Mouse (Mus musculus): ENCODE results near the gene Trim25. TPM values are rescaled to one million over a fixed set of nuclear protein-coding genes. Genes with fewer than 3 reads are reported as not detected.

Trim25 gene
- polyA plus RNA-seq, 1 experiment, result 6.3 TPM

DNA sequence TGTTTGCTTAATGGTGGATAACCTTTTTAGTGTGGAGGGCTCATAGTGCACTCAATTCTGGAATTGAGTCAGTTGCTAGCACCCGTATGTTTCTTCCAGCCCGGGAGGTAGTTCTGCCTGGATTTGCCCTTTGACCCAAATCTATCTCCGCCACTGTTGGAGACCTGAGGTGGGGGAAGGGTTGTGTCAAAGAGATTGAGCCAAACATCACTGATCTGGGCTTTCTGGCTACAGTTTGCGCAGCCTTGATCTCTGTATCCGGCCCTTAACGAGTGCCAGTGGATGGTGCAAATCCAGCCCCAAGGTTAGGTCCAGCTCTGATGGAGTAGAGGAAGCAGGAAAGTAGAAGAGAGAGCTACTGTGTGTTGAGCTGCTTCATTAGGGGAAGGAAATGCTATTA, 3.9 kb downstream of the Trim25 start:
- Histone ChIP-seq H3K27me3 (replicated peaks) (no peaks in the 10 kb centered on the region), H3K9me3 (no peaks in the 10 kb centered on the region), H3K4me3 (replicated peaks) (peak overlapping the region; percentile 85), H3K36me3 (replicated peaks; ENCODE audit: low read length) (peaks cover 63% of the 10 kb centered on the region), H3K4me1 (peaks cover 72% of the 10 kb centered on the region)
- TF ChIP-seq FLI1 (IDR thresholded peaks at IDR 0.05; ENCODE audit: low read length) (no peak), GATA1 (IDR thresholded peaks at IDR 0.05; ENCODE audit: borderline replicate concordance, low read length) (no peak)

DNA sequence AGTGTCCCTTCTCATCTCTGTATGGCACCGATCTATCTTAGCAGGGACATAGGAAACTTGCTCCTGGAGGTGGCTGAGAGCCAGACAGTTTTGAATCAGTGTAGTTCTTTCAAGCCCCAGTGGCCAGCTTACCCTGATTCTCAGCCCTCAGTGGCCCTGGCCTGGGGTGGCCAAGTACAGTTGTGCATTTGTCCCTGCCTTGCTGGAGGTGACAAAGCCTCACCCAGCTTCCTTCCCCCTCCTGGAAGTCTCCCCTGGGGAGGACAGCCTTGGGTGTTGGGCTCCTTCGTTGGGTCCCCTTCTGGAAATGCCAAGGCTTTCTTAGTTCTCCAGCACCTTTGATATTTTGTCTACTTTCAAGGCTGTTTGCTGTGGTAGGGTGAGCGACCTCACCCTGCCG, 4.5 kb downstream of the Trim25 start:
- peak overlapping the region; percentile 64 for H3K4me3 ChIP-seq (replicated peaks)
- H3K36me3 ChIP-seq (replicated peaks; ENCODE audit: low read length), result peaks cover 69% of the 10 kb centered on the region
- H3K4me1 ChIP-seq, result peaks cover 66% of the 10 kb centered on the region

DNA sequence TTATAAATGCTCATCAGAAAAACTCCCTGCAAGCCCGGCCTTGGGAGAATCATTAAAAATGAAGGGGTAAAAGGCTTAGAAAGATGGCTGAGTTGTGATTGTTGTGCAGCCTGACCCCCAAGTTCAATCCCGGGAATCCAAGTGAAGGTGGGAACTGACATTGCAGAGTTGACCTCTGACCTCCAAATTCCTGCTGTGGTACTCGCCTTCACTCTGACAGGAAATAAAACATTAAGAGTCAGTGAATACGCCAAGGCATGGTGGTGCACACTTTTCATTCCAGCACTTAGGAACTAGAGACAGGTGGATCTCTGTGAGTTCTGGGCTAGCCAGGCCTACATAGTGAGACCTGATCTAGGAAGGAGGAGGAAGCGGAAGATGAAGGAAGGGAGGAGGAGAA, 6.3 kb downstream of the Trim25 start:
- Histone ChIP-seq H3K4me3 (replicated peaks) (peak overlapping the region; percentile 30), H3K9me3 (no peaks in the 10 kb centered on the region), H3K36me3 (replicated peaks; ENCODE audit: low read length) (peaks cover 87% of the 10 kb centered on the region), H3K4me1 (peaks cover 52% of the 10 kb centered on the region), H3K27me3 (replicated peaks) (no peaks in the 10 kb centered on the region)
- TF ChIP-seq GATA1 (IDR thresholded peaks at IDR 0.05; ENCODE audit: borderline replicate concordance, low read length) (no peak), FLI1 (IDR thresholded peaks at IDR 0.05; ENCODE audit: low read length) (no peak)

More for the DNA sequence above, 4.5 kb downstream of the Trim25 start:
- no peaks in the 10 kb centered on the region for H3K27me3 ChIP-seq (replicated peaks)
- TF ChIP-seq GATA1 (IDR thresholded peaks at IDR 0.05; ENCODE audit: borderline replicate concordance, low read length) (no peak), FLI1 (IDR thresholded peaks at IDR 0.05; ENCODE audit: low read length) (no peak)
- H3K9me3 ChIP-seq, result no peaks in the 10 kb centered on the region

DNA sequence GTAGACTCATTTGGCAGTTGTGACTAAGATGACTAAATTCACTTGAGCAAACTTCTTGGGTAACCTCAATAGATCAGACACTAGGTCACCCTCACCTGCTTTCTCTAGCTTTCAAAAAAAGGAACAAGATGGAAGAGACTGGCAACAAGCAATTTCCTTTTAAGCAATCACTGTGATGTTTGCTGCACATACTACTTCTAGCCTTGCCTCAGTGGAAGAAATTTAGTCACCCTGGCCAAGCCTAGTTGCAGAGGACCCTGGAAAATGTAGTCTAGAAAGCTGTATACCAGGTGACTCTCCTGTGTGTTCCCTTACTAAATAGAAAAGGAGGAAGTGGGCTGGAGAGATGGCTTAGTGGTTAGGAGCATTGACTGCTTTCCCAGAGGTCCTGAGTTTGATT, 7.2 kb downstream of the Trim25 start:
- H3K9me3 ChIP-seq, result no peaks in the 10 kb centered on the region
- H3K4me1 ChIP-seq, result peaks cover 43% of the 10 kb centered on the region
- H3K36me3 ChIP-seq (replicated peaks; ENCODE audit: low read length), result peaks cover 92% of the 10 kb centered on the region
- TF ChIP-seq GATA1 (IDR thresholded peaks at IDR 0.05; ENCODE audit: borderline replicate concordance, low read length) (no peak), FLI1 (IDR thresholded peaks at IDR 0.05; ENCODE audit: low read length) (no peak)
- no peak overlapping the region for H3K4me3 ChIP-seq (replicated peaks)
- H3K27me3 ChIP-seq (replicated peaks), result no peaks in the 10 kb centered on the region

DNA sequence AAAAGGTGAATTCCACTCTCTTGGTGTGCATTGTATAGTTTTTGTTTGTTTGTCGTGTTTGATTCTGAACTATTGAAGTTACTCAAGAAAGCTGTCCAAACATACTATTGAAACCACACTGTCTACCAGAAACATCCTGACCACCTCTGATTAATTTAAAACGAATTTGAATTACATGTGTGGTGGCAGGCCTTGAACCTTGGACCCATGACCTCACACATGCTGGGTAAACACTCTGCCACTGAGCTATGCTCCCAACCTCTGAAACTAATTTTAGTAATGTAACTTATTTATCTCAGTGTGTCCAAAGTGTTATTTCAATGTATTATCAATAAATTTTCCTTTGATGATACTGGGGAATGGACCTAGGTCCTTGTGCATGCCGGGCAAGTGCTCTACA, 8.4 kb downstream of the Trim25 start:
- Histone ChIP-seq H3K9me3 (no peaks in the 10 kb centered on the region), H3K36me3 (replicated peaks; ENCODE audit: low read length) (peaks cover 96% of the 10 kb centered on the region), H3K27me3 (replicated peaks) (no peaks in the 10 kb centered on the region), H3K4me3 (replicated peaks) (no peak overlapping the region), H3K4me1 (peaks cover 31% of the 10 kb centered on the region)
- TF ChIP-seq FLI1 (IDR thresholded peaks at IDR 0.05; ENCODE audit: low read length) (no peak), GATA1 (IDR thresholded peaks at IDR 0.05; ENCODE audit: borderline replicate concordance, low read length) (no peak)

DNA sequence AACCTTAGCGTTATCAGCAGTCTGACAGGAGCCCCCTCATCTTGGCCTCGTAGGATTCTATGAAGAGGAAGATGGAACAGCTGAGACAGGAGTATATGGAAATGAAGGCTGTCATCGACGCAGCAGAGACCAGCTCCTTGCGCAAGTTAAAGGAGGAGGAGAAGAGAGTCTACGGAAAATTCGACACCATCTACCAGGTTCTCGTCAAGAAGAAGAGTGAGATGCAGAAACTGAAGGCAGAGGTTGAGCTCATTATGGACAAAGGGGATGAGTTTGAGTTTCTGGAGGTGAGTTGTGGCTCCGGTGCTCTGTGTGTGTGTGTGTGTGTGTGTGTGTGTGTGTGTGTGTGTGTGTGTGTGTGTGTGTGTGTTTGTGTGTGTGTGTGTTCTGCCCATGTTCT, 9.9 kb downstream of the Trim25 start:
- Histone ChIP-seq H3K27me3 (replicated peaks) (no peaks in the 10 kb centered on the region), H3K9me3 (no peaks in the 10 kb centered on the region), H3K36me3 (replicated peaks; ENCODE audit: low read length) (peaks cover 96% of the 10 kb centered on the region), H3K4me3 (replicated peaks) (no peak overlapping the region), H3K4me1 (peaks cover 16% of the 10 kb centered on the region)
- no peak for TF ChIP-seq FLI1 (IDR thresholded peaks at IDR 0.05; ENCODE audit: low read length)
- TF ChIP-seq GATA1 (IDR thresholded peaks at IDR 0.05; ENCODE audit: borderline replicate concordance, low read length), result no peak

DNA sequence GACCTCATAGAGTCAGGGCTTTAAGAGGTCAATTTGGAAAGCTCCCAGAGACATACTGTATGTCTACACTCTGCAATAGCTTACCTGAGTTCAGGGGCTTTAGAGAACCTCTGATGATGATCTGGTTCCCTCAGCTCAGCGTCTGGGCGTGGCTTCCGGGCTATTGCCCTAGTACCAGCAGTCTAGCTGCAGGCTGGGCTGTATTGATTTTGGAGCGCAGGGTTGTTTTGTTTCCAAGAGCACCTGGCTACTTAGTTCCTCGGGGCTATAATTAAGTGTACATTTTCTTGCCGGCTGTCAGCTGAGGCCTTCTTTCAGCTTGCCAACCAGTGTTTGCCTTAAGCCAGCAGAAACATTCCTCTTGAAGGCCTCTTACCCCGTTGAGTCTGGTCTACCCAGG, 10.3 kb downstream of the Trim25 start:
- peaks cover 13% of the 10 kb centered on the region for H3K4me1 ChIP-seq
- H3K4me3 ChIP-seq (replicated peaks), result no peak overlapping the region
- TF ChIP-seq FLI1 (IDR thresholded peaks at IDR 0.05; ENCODE audit: low read length), result no peak
- no peak for TF ChIP-seq GATA1 (IDR thresholded peaks at IDR 0.05; ENCODE audit: borderline replicate concordance, low read length)
- H3K36me3 ChIP-seq (replicated peaks; ENCODE audit: low read length), result peaks cover 97% of the 10 kb centered on the region
- no peaks in the 10 kb centered on the region for H3K27me3 ChIP-seq (replicated peaks)
- no peaks in the 10 kb centered on the region for H3K9me3 ChIP-seq

DNA sequence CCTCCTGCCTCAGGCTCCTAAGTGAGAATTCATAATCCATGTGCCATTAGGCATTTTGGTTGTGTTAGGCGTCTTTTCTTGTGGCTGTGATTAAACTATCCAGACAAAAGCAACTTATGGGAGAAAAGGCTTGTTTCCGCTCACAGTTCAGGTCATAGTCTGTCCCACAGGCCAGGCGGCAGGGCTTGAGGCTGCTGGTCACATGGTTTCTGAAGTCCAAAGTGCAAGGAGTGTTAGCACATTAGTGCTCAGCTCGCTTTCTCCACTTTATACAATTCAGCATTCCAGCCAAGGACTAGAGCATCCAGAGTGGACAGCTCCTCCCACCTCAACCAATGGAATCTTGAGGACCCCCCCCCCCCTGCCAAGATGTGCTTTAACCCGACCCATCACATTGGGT, 13.1 kb downstream of the Trim25 start:
- no peaks in the 10 kb centered on the region for H3K9me3 ChIP-seq
- H3K4me3 ChIP-seq (replicated peaks), result no peak overlapping the region
- no peaks in the 10 kb centered on the region for H3K27me3 ChIP-seq (replicated peaks)
- TF ChIP-seq FLI1 (IDR thresholded peaks at IDR 0.05; ENCODE audit: low read length) (no peak), GATA1 (IDR thresholded peaks at IDR 0.05; ENCODE audit: borderline replicate concordance, low read length) (no peak)
- H3K4me1 ChIP-seq, result peaks cover 17% of the 10 kb centered on the region
- peaks cover 99% of the 10 kb centered on the region for H3K36me3 ChIP-seq (replicated peaks; ENCODE audit: low read length)

DNA sequence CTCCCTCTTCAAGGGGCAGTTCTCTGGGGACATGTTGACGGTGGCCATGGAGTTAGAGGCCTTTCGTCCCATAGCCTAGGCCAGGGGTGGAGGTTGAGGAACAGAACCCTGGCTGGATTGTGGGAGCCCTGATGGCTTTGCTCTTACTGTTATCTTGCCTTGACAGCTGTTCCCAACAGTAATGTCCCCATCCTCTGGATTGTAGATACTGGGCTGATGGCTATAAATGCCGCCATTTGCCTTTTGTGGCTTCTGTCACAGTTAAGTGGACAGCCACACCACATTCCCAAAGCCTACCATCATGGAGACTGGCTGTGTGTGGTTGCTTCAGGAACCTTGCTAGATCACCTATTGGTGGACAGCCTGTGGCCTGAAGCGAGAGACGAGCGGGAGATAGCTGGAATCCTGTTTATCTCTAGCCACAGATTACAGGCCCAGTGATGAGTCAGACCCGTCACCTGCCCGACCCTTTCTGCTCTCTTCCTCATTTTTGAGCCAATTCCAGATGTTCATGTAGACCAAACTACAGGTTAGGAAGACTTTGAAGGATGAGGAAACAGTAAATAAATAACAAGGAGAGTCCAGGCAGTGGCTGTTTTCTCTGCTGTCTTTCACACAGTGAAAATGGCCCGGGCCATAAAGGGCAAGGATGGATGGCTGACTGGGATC, 18.5 kb downstream of the Trim25 start:
- H3K27me3 ChIP-seq (replicated peaks), result no peaks in the 10 kb centered on the region
- TF ChIP-seq FLI1 (IDR thresholded peaks at IDR 0.05; ENCODE audit: low read length) (no peak), GATA1 (IDR thresholded peaks at IDR 0.05; ENCODE audit: borderline replicate concordance, low read length) (no peak)
- no peaks in the 10 kb centered on the region for H3K9me3 ChIP-seq
- peaks cover 63% of the 10 kb centered on the region for H3K4me1 ChIP-seq
- H3K4me3 ChIP-seq (replicated peaks), result no peak overlapping the region
- peaks cover 97% of the 10 kb centered on the region for H3K36me3 ChIP-seq (replicated peaks; ENCODE audit: low read length)

DNA sequence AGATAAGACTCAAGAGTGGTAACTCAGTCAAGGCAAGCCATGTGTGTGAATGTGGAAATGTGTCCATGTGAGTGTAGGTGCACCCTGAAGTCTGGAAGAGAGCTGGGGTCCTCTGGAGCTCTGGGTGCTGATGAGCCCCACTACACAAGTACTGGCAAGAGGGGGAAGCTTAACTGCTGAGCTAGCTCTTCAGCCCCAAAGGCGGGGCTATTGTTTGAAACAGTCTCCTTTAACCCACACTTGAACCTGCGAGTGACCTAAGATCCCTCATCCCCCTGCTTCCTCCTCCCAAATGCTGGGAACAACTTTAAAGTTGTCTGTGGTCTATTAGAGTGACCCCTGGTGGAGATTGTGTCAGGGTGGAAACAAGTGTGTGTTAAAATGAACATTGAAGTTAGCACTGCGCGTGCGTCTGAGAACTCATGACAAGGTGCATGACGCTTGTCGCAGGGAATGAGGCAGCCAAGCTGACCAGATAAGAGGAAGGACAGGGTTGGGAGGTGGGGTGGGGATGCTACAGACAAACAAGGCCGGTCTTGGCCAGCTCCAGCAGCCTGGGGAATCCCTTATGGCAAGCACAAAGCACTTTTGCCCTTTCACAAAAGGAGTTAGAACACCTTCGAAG, 21.6 kb downstream of the Trim25 start:
- Histone ChIP-seq H3K36me3 (replicated peaks; ENCODE audit: low read length) (peaks cover 70% of the 10 kb centered on the region), H3K4me3 (replicated peaks) (no peak overlapping the region), H3K27me3 (replicated peaks) (no peaks in the 10 kb centered on the region), H3K9me3 (no peaks in the 10 kb centered on the region), H3K4me1 (peaks cover 87% of the 10 kb centered on the region)
- TF ChIP-seq GATA1 (IDR thresholded peaks at IDR 0.05; ENCODE audit: borderline replicate concordance, low read length), result no peak
- TF ChIP-seq FLI1 (IDR thresholded peaks at IDR 0.05; ENCODE audit: low read length), result no peak

All from megakaryocyte, embryonic 14.5 days (primary cell).